Mouse (Mus musculus) embryonic fibroblast, embryonic 13.5 days (primary cell): Measurements from ENCODE around the gene 4930469K13Rik. TPM values are rescaled to one million over a fixed set of nuclear protein-coding genes. Genes with fewer than 3 reads are reported as not detected.

ENCODE experiments used
- H3K27ac ChIP-seq: 2 replicates; pipeline ENCODE4 v1.5.1; 2012; ENCODE audit warnings: low read length, control low read depth, inconsistent platforms; ENCODE audit not compliant: insufficient read depth
- H3K4me1 ChIP-seq: 2 replicates; pipeline ENCODE4 v1.6.1; 2011; ENCODE audit warnings: low read length; ENCODE audit not compliant: control insufficient read depth, insufficient read depth
- H3K4me3 ChIP-seq: 2 replicates; pipeline ENCODE4 v1.5.1; 2011; ENCODE audit warnings: mild to moderate bottlenecking, control low read depth, low read length; ENCODE audit not compliant: insufficient read depth
- CTCF ChIP-seq: IDR thresholded peaks from 2 replicates; pipeline ENCODE4 v1.5.1; 2011; ENCODE audit warnings: mild to moderate bottlenecking, control low read depth, low read length, moderate library complexity, borderline replicate concordance; ENCODE audit not compliant: insufficient read depth
- POLR2A ChIP-seq: IDR thresholded peaks from 2 replicates; pipeline ENCODE4 v1.6.1; 2011; ENCODE audit warnings: low read depth, mild to moderate bottlenecking, control low read depth, low read length, moderate library complexity
- polyA plus RNA-seq: library from polyadenylated mRNA; stranded (reverse); fragments of >200 nt; gene quantifications from 2 replicates; pipeline ENCODE4 v1.2.4, GENCODE M21; 2011; ENCODE audit warnings: low read depth; ENCODE audit not compliant: missing spikeins, insufficient read length

4930469K13Rik gene
- polyA plus RNA-seq, 1 experiment, result not detected

DNA sequence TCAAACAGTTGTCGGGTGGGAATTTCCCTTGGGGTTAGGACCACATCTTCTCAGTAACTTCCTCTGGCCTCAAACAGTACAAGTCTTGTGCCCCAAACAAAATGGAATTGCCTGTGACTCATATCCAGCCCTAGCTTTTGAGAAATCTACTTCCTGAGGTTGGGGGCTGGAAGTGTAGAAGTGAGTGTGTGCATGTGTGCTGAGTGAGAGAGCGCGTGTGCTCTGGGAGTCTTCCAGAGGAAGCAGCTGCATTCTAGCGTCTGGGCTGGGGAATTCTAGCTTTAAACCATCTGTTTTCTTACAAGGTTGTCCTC, 87.5 kb downstream of the 4930469K13Rik start:
- Histone ChIP-seq H3K4me1 (peaks cover 4% of the 10 kb centered on the region; the same call in 1 of the 2 replicates), H3K27ac (no peak overlapping the region)
- TF ChIP-seq CTCF (no peak), POLR2A (no peak)

DNA sequence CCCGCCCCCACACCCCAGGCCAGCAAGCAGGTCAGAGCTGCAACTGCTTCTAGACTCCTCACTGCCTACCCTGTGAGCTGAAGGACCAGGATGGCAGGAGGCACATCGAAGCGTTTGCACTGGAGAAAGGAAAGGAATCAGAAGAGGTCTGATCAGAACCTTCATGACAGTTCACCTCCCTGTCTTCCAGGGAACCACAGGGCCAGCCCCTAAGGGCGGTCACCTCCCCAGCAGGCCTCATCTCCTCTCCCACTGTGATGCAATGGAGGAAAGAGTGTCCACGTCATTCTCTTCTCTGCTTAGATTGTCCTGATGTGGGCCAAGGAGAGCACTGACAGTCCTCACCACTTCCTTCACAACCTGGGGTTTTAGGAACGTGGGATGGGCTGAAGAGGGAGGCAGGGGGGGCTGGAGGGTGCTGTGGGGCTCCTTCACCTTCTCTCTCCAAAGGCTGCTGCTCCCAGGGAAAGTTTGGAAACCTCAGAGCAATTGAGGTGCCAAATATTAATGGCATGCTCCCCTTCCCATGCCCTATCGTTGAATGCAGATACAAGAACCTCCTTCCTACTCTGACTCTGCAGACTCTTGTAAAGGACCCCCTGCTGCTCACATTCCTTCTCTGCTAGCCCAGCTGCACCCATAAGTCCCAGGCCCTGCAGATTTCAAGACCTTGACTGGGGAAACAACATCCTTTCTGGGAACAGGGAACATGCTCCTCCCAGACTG, 88.1 kb downstream of the 4930469K13Rik start:
- no peak for TF ChIP-seq CTCF
- TF ChIP-seq POLR2A, result no peak
- H3K4me3 ChIP-seq, result no peak overlapping the region
- peaks cover 4% of the 10 kb centered on the region; the same call in 1 of the 2 replicates for H3K4me1 ChIP-seq
- no peak overlapping the region for H3K27ac ChIP-seq

More for the DNA sequence above, 87.5 kb downstream of the 4930469K13Rik start:
- H3K4me3 ChIP-seq, result no peak overlapping the region

DNA sequence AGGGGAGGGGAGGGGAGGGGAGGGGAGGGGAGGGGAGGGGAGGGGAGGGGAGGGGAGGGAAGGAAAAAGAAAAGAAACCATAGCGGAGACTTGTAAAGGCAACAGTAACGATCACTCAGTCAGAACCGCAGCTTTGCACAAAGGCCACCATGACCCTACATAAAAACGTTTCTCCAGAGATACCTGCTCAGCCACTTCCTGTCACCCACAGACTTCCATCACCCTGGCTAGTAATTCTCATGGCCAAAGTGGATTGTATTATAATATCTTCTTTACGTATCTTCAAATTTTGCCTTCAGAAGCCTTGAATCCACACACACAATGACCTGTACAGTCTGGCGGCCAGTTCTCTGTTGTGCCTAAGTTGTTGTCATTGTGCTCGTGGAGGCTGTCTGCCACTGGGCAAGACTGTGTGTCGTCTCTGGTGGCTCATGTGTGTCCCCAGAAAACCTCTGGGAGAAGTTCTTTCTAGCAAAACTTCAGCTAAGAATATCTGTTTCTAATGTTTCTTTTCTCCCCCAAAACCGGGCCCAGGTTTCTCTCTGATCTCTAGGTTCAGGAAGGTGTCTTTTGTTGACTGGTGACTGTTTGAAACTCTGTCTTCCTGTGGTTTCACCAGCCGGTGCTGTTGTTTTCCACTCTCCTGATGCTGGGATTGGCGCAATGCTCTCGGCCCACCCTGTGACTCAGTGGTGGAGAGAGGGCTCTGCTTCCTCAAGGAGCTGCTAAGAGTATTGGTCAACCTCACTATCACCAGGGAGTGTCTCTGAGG, 88.9 kb downstream of the 4930469K13Rik start:
- Histone ChIP-seq H3K4me1 (peaks cover 4% of the 10 kb centered on the region; the same call in 1 of the 2 replicates), H3K27ac (no peak overlapping the region), H3K4me3 (no peak overlapping the region)
- TF ChIP-seq POLR2A (no peak), CTCF (no peak)

DNA sequence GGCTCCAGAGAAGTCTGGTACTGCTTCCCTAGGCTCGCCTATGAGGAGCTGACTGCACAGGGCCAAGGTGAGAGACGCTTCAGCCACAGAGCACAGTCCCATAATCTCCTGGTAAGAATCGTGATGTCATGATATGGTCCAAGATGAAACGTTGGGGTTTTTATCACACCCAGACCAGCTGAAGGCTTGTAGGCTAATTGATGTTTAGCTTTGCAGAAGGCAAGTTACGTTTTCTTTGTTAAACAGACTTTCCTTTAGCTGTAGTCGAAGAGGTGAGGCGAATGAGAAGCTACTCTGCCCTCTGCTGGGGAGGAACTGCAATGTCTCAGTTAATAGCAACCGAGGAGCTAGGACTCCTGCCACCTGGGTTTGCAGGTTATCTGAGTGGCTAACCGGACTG, 89.7 kb downstream of the 4930469K13Rik start:
- Histone ChIP-seq H3K27ac (no peak overlapping the region), H3K4me3 (no peak overlapping the region), H3K4me1 (peaks cover 4% of the 10 kb centered on the region; the same call in 1 of the 2 replicates)
- no peak for TF ChIP-seq POLR2A
- peak; percentile 78; the same call in 1 of the 2 replicates for TF ChIP-seq CTCF

DNA sequence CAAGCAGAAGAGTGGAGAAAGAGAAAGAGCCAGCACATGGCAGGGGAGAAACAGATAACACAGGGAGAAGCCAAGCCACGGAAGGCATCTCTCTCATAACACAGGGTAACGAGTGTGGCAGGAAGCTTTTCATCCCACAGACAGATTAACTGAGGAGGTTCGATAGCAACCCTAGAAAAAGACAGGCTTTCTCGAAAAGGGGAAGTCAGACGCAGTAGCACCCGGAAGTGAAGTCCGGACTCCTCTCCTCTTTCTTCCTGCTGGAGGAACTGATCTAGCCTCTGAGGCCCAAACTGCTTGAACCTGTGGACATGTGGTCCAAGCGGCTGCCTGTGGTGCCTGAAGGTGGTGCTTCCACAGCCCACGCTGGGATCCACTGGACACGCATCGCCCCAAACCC, 90.1 kb downstream of the 4930469K13Rik start:
- no peak overlapping the region for H3K4me3 ChIP-seq
- H3K27ac ChIP-seq, result no peak overlapping the region
- TF ChIP-seq CTCF (no peak), POLR2A (no peak)
- H3K4me1 ChIP-seq, result peaks cover 4% of the 10 kb centered on the region; the same call in 1 of the 2 replicates

DNA sequence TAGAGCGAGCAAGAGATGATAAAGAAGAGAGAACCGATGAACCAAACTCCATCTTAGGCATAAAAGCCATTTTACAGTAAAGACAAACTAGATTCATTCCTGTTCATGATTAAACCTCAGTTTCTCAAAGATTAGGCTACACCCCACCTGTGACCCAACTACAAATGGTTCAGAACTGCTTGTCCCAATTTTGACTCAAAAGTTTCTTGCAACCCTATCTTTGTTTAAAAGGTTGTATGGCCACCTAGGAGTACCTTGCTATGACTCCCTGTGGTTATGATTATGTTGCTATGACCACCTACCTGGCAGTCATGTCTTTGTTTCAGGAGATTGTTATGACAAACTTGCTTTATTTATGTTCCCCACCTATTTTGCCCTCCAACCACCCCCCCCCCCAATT, 90.7 kb downstream of the 4930469K13Rik start:
- Histone ChIP-seq H3K27ac (no peak overlapping the region), H3K4me3 (no peak overlapping the region), H3K4me1 (peaks cover 4% of the 10 kb centered on the region; the same call in 1 of the 2 replicates)
- no peak for TF ChIP-seq CTCF
- no peak for TF ChIP-seq POLR2A

DNA sequence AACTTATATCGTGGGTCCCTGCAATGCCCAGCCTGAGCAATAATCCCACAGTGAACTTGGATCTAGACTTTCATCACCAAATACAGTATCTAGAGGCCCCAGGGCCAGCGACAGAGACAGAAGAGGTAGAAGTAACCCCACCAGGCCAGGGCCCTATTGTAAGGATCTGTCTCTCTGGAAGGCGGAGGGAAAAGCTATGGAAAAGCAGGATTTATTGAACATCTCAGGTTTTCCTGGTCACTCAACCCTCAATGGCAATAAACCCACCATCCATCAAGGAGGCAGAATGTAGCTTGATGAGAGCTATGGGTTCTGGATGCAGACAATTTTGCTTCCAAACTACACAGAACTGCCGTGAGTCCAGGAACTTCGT, 95.8 kb downstream of the 4930469K13Rik start:
- no peaks in the 10 kb centered on the region for H3K4me1 ChIP-seq
- H3K4me3 ChIP-seq, result no peak overlapping the region
- H3K27ac ChIP-seq, result no peak overlapping the region
- no peak for TF ChIP-seq CTCF
- no peak for TF ChIP-seq POLR2A

DNA sequence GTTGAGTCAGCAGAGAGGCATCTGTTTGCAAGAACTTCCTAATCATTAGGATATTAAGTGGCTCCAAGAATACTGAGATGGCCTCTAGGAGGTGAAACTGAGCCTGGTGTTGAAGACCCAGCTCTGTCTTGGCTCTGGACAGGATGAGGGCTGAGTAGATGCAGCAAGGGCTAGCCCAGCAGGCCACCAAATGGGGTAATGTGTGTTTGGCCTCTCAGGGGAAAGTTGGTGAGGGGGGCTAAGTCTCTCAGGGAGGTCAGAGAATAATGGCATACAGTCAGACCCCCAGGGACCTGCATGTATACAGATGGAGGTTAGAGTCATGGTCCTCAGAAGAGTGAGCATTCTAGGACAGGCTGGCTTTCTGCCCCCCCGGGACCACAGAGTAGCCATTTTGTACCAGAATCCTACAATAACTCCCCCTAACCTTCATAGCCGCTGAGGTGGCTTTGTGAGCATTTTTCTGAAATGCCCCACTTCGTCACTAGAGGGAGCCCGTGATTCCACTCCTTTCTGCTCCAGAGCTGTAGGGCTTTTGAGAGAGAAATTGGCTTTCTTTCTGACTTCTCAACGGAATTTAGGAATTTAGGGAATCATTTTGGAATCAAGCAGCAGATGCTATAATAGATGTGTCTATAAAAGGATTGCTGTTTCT, 96.3 kb downstream of the 4930469K13Rik start:
- Histone ChIP-seq H3K27ac (no peak overlapping the region), H3K4me3 (no peak overlapping the region), H3K4me1 (no peaks in the 10 kb centered on the region)
- TF ChIP-seq CTCF, result 0 out of 2 replicates have a peak, but pooled peaks have one; percentile 8
- no peak for TF ChIP-seq POLR2A

DNA sequence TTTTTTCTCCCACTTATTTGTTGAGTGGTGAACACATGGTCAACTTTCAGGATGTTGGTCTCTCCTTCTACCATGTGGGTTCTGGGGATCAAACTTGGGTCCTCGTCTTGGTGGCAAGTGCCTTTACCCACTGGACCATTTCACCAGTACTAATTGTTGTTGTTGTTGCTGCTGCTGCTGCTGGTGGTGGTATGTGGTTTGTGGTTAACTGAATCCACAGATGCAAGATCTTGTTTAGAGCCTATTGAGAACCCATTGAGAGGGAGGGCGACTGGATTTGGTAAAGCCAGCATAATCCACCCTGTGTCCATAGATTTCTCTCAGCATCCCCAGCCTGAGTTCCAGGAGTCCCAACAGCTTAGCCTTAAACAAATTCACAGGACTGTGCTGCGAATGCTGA, 97.9 kb downstream of the 4930469K13Rik start:
- H3K27ac ChIP-seq, result no peak overlapping the region
- no peak overlapping the region for H3K4me3 ChIP-seq
- TF ChIP-seq POLR2A (no peak), CTCF (no peak)
- H3K4me1 ChIP-seq, result no peaks in the 10 kb centered on the region

DNA sequence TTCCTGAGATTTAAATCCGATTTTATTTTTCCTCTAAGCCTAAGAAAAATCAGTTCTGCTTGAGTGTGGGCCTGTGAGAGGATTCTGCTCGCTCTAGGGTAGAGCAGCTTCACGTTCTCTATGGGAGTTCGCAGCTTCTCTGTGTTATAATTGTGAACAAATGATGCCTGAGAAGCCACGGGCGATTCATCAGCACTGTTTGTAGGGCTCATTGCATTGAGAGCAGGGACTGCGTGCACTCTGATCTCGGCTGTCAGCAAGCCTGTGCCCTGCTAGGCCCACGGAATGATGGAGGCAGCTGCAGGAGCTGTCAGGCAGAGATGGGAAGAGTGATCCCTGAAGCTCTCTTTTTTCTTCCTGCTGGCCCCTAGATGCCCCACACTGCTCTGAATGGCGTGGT, 100.1 kb downstream of the 4930469K13Rik start:
- Histone ChIP-seq H3K27ac (no peak overlapping the region), H3K4me3 (no peak overlapping the region), H3K4me1 (no peaks in the 10 kb centered on the region)
- TF ChIP-seq CTCF (no peak), POLR2A (no peak)
